Mouse (Mus musculus) testis, adult 2 months (tissue): ENCODE measurements around the gene Nkap.

ENCODE experiments used
- CTCF ChIP-seq: fragments of 200-500 bp; IDR thresholded peaks from 2 replicates; pipeline ENCODE4 v1.5.1; 2012; ENCODE audit warnings: low read depth, mild to moderate bottlenecking, inconsistent platforms, low read length, moderate library complexity; ENCODE audit not compliant: control insufficient read depth, insufficient read depth, insufficient replicate concordance
- POLR2A ChIP-seq: fragments of 200-500 bp; IDR thresholded peaks from 2 replicates; pipeline ENCODE4 v1.6.1; 2012; ENCODE audit warnings: low read depth, mild to moderate bottlenecking, inconsistent platforms, low read length, moderate library complexity; ENCODE audit not compliant: control insufficient read depth

DNA sequence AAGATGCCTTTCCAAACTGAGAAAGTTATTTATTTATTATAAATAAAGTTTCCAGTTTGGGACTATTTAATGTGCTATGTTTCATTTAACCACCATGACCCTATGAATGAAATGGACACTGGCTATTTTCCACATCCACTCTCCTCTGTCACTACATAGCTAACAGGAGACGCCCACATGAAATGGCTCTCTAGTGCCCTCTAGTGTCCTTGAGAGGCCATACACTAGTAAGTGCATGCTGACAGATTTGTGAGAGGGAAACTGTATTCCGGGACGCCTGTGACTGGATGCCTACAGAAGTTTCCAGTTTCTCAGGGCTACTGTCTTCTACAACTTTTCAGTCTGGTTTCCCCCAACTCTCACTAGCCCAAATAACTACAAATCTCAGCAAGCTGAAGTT, 40.5 kb downstream of the Nkap start:
- TF ChIP-seq CTCF, result no peak
- no peak for TF ChIP-seq POLR2A
